In genomic region chr13:24280439-24281431, GRCm38 (mm10) we compare ENCODE assay signal across 8 mouse cellular contexts. TPM values are rescaled to one million over a fixed set of nuclear protein-coding genes. Genes with fewer than 3 reads are reported as not detected.
DNase-seq lines count a peak whose midpoint lies in the region; ATAC-seq lines count a peak whose summit lies in the region.

TSS of gene Carmil1 (minus strand) at chr13:24280795.

- peak within 1 kb of the TSS; percentile 77 for H3K4me3 ChIP-seq in hindbrain, embryonic 15.5 days

- H3K4me2 ChIP-seq in hindbrain, embryonic 15.5 days = peak within 1 kb of the TSS; percentile 96

- DNase-seq in NIH3T3 (ENCODE audit: low read depth) = peak; percentile 87
- DNase-seq in cerebellum, postnatal 14 days = peak; percentile 84 to 89
- peak; percentile 60 for DNase-seq in gastrocnemius, adult 18-20 months (ENCODE audit: low spot score)
- peak; percentile 75 to 89 for DNase-seq in left cerebral cortex, adult 18-20 months (ENCODE audit: low spot score in 2 of 2)
- peak; percentile 88 to 90 for DNase-seq in lung, postnatal 4 days
- peak; percentile 89 for DNase-seq in right cerebral cortex, adult 18-20 months
- DNase-seq in urinary bladder, adult 2 months (ENCODE audit: low spot score) = peak; percentile 87

- H3K4me1 ChIP-seq in hindbrain, embryonic 15.5 days (replicated peaks) = peaks cover 31% of the 10 kb centered on the region

- H3K27ac ChIP-seq in hindbrain, embryonic 15.5 days (replicated peaks) = peak within 1 kb of the TSS; percentile 97

- peak; percentile 99 for ATAC-seq in hindbrain, embryonic 15.5 days (ENCODE audit: low FRiP score, low read depth)

- peaks cover 2% of the 10 kb centered on the region; the same call in 1 of the 2 replicates for H3K36me3 ChIP-seq in hindbrain, embryonic 15.5 days

- H3K27me3 ChIP-seq in hindbrain, embryonic 15.5 days = no peaks in the 10 kb centered on the region

- peak within 1 kb of the TSS; percentile 85 for H3K9ac ChIP-seq in hindbrain, embryonic 15.5 days

- H3K9me3 ChIP-seq in hindbrain, embryonic 15.5 days = no peaks in the 10 kb centered on the region

- WGBS in hindbrain, embryonic 15.5 days = under 1% methylated on average over 93 of the region's 96 CpGs

RNA-seq across cellular contexts. Expression of gene Carmil1, which starts in this region (rescaled TPM):
- total RNA-seq in gastrocnemius, adult 18-20 months (2021) = 1 to 10 TPM; 1.9 to 2.6 TPM
- polyA plus RNA-seq in hindbrain, embryonic 15.5 days (2015; fragmentation: Nextera tagmentation; extraction: Ambion mirVana) = 39.9 and 42.8 TPM in 2 replicates
- total RNA-seq in left cerebral cortex, adult 18-20 months (2021) = 10 to 100 TPM; 29.1 to 29.2 TPM
- polyA plus RNA-seq in urinary bladder, adult 2 months (2012; rRNA removed) = 15.1 and 23.3 TPM in 2 replicates

Comparison
In these comparisons a context has a peak if more than half of its experiments do, and no peak if none do; other contexts are left out.
1. Peak in every context shown above with its lines: DNase-seq, ATAC-seq, H3K4me3 ChIP-seq and H3K27ac ChIP-seq.
2. RNA of gene Carmil1 (total RNA-seq): 29.1 to 29.2 TPM in left cerebral cortex, adult 18-20 months; 1.9 to 2.6 TPM in gastrocnemius, adult 18-20 months; every median in the first group is over 4 times any median in the second.